Mouse (Mus musculus) ES-E14 (cell line): ENCODE measurements at regions not wholly inside any gene's neighbourhood (a gene's known extent, or its start where the extent isn't known, plus 50 kb on each side); places are given as distances from the start of the nearest gene placed in this dataset.

ENCODE experiments used
- HCFC1 ChIP-seq: IDR thresholded peaks from 2 replicates; pipeline ENCODE4 v1.6.1; 2012; ENCODE audit warnings: low read length, inconsistent platforms, borderline replicate concordance; ENCODE audit not compliant: insufficient read depth
- MAFK ChIP-seq: IDR thresholded peaks from 2 replicates; pipeline ENCODE4 v1.6.1; 2014; ENCODE audit warnings: mild to moderate bottlenecking, low read depth, low read length, inconsistent platforms; ENCODE audit not compliant: insufficient read depth
- ZC3H11A ChIP-seq: IDR thresholded peaks from 2 replicates; pipeline ENCODE4 v1.6.1; 2012; ENCODE audit warnings: low read depth, mild to moderate bottlenecking, inconsistent platforms, low read length, borderline replicate concordance
- ZNF384 ChIP-seq: IDR thresholded peaks from 2 replicates; pipeline ENCODE4 v1.6.1; 2012; ENCODE audit warnings: low read depth, low read length, inconsistent platforms

DNA sequence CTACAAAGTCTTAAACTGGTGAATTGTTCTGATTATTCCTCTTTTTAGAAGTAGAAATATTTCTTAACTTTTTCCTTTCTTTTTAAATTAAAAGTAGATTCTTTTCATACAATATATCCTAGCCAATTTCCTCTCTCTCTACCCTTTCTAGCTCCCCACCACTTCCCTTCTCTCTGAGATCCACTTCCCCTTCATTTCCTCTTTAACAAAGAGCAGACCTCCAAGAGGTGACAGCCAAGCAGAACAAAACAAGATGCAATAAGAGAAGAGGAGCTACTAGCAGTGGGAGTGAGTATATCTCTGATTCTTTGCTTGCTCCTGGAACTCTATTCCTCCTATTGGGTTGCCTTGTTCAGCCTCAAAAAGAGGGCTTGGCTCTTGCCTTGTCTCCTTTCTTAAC lies 203.7 kb downstream of the Gm9733 start:
- no peak for TF ChIP-seq ZNF384
- no peak for TF ChIP-seq MAFK
- no peak for TF ChIP-seq ZC3H11A
- TF ChIP-seq HCFC1, result no peak
